Mouse (Mus musculus): ENCODE results near the gene Neo1. TPM values are rescaled to one million over a fixed set of nuclear protein-coding genes. Genes with fewer than 3 reads are reported as not detected.

Neo1 gene
- total and polyA plus RNA-seq, 2 experiments from 2014 or later, result 40.7 to 181 TPM

GRCm38 (mm10) chr9:58876946-58877625 is 159.2 kb downstream of the Neo1 start:
- H3K36me3 ChIP-seq (ENCODE audit: insufficient read depth, low read length), result peaks cover 32% of the 10 kb centered on the region
- H3K4me1 ChIP-seq (ENCODE audit: insufficient read depth, low read length), result no peaks in the 10 kb centered on the region
- ATAC-seq (ENCODE audit: low FRiP score) (no peak), DNase-seq (ENCODE audit: low spot score) (no peak)
- no peak overlapping the region for H3K9ac ChIP-seq (replicated peaks; ENCODE audit: low read length, poor library complexity, severe bottlenecking)
- no peak overlapping the region for H3K27ac ChIP-seq (ENCODE audit: low read depth, low read length)
- no peak overlapping the region for H3K4me3 ChIP-seq (ENCODE audit: low read depth, low read length)
- no peak overlapping the region for H3K4me2 ChIP-seq (ENCODE audit: low read depth, low read length, poor library complexity, severe bottlenecking)
- H3K27me3 ChIP-seq (ENCODE audit: insufficient read depth, low read length), result no peaks in the 10 kb centered on the region
- 98% methylated on average over 6 of the region's 6 CpGs for WGBS
- TF ChIP-seq CTCF (IDR thresholded peaks at IDR 0.05), result no peak
- no peaks in the 10 kb centered on the region for H3K9me3 ChIP-seq (ENCODE audit: low read length)

DNA sequence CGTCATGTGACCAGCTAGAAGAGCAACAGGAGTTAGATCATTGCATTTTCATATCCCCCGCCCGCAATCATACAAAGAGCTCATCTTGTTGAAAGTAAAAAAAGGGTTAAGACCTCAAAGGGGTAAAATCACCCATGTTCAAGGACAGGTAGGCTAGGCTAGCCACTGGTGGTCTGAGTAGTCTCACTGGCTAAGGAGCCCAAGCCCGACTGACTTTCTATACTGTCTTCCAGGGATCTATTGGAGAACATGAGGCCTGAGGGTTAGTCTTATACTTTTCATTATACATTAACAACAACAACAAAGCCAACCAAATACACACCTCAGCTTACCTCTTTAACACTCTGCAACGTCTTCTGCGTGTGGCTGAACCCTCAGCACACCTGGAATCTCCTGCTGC is 160.8 kb downstream of the Neo1 start:
- DNase-seq (ENCODE audit: low spot score), result no peak
- Histone ChIP-seq H3K36me3 (ENCODE audit: insufficient read depth, low read length) (peaks cover 24% of the 10 kb centered on the region), H3K27me3 (ENCODE audit: insufficient read depth, low read length) (no peaks in the 10 kb centered on the region), H3K4me3 (ENCODE audit: low read depth, low read length) (no peak overlapping the region), H3K9me3 (ENCODE audit: low read length) (no peaks in the 10 kb centered on the region), H3K9ac (replicated peaks; ENCODE audit: low read length, poor library complexity, severe bottlenecking) (no peak overlapping the region), H3K27ac (ENCODE audit: low read depth, low read length) (no peak overlapping the region), H3K4me1 (ENCODE audit: insufficient read depth, low read length) (no peaks in the 10 kb centered on the region), H3K4me2 (ENCODE audit: low read depth, low read length, poor library complexity, severe bottlenecking) (no peak overlapping the region)
- no peak for TF ChIP-seq CTCF (IDR thresholded peaks at IDR 0.05)
- ATAC-seq (ENCODE audit: low FRiP score), result no peak
- WGBS, result 91% methylated on average over 6 of the region's 6 CpGs

DNA sequence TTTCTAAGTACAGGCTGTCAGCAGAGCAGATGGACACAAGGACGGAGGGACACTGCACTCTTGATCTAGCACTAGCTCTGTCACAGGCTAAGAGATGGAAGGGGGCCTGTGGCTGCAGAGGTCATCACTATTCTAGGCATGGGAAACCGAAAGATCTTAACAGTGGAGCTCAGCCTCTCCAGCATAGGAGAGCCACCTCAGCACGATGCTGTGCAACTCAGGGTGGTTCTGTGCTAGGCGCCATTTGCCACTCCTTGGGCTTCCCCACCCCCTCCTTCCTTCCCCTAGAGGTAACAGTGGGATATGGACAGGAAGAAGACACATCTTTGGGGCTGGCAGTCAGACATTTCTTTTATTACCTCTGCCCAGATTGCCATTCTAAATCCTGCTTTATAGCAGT is 161.9 kb downstream of the Neo1 start:
- Histone ChIP-seq H3K27me3 (ENCODE audit: insufficient read depth, low read length) (no peaks in the 10 kb centered on the region), H3K4me1 (ENCODE audit: insufficient read depth, low read length) (no peaks in the 10 kb centered on the region), H3K9me3 (ENCODE audit: low read length) (no peaks in the 10 kb centered on the region), H3K9ac (replicated peaks; ENCODE audit: low read length, poor library complexity, severe bottlenecking) (no peak overlapping the region), H3K36me3 (ENCODE audit: insufficient read depth, low read length) (peaks cover 23% of the 10 kb centered on the region), H3K4me3 (ENCODE audit: low read depth, low read length) (no peak overlapping the region), H3K27ac (ENCODE audit: low read depth, low read length) (no peak overlapping the region), H3K4me2 (ENCODE audit: low read depth, low read length, poor library complexity, severe bottlenecking) (no peak overlapping the region)
- ATAC-seq (ENCODE audit: low FRiP score), result no peak
- 85% methylated on average over 4 of the region's 4 CpGs for WGBS
- no peak for DNase-seq (ENCODE audit: low spot score)
- TF ChIP-seq CTCF (IDR thresholded peaks at IDR 0.05), result no peak

DNA sequence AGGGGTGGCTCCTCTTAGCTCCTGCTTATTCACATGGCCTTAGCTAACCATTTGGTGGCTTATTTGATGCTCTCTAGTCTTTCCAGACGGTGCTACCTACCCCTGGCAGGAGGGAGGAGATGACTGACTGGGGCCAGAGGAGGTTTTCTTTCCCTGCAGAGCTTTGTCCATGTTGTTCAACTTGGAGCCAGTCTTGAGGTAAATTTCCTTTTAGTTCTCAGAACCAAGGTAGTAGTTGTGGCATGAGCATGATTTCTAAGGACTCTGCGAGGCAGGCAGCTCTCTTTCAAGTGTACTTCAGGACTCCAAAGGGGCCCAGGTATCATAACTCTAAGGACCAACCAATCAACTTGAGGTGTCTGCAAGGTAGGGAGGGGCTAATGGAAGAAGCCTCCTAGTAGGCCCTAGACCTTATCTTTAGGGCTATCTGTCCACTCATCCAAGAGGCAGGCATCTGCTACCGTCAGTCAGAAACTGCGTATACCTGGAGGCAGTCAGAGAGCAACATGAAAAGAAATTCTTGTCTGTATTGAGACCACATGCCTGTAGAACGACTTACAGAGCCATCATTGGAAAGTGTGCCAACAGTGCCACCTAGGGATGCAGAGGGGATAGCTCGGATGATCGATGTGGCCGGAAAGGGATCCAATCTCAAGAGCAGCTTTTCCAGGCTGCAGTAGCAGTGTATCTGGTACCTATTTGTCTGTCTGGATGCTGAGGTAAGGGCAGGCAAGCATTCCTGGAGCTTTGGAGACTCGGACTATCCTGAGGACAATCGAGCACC is 162.5 kb downstream of the Neo1 start:
- Histone ChIP-seq H3K27me3 (ENCODE audit: insufficient read depth, low read length) (no peaks in the 10 kb centered on the region), H3K4me1 (ENCODE audit: insufficient read depth, low read length) (no peaks in the 10 kb centered on the region), H3K9me3 (ENCODE audit: low read length) (no peaks in the 10 kb centered on the region), H3K27ac (ENCODE audit: low read depth, low read length) (no peak overlapping the region), H3K9ac (replicated peaks; ENCODE audit: low read length, poor library complexity, severe bottlenecking) (no peak overlapping the region), H3K4me3 (ENCODE audit: low read depth, low read length) (no peak overlapping the region), H3K36me3 (ENCODE audit: insufficient read depth, low read length) (peaks cover 20% of the 10 kb centered on the region), H3K4me2 (ENCODE audit: low read depth, low read length, poor library complexity, severe bottlenecking) (no peak overlapping the region)
- TF ChIP-seq CTCF (IDR thresholded peaks at IDR 0.05), result peak; percentile 94
- 0 out of 2 replicates have a peak, but pooled peaks have one; percentile 60 for ATAC-seq (ENCODE audit: low FRiP score)
- WGBS, result 38% methylated on average over 10 of the region's 10 CpGs
- DNase-seq (ENCODE audit: low spot score), result peak; percentile 88

GRCm38 (mm10) chr9:58871141-58871540 is 165.1 kb downstream of the Neo1 start:
- Histone ChIP-seq H3K4me3 (ENCODE audit: low read depth, low read length) (no peak overlapping the region), H3K9ac (replicated peaks; ENCODE audit: low read length, poor library complexity, severe bottlenecking) (no peak overlapping the region), H3K27me3 (ENCODE audit: insufficient read depth, low read length) (no peaks in the 10 kb centered on the region), H3K36me3 (ENCODE audit: insufficient read depth, low read length) (peaks cover 1% of the 10 kb centered on the region), H3K9me3 (ENCODE audit: low read length) (no peaks in the 10 kb centered on the region), H3K4me1 (ENCODE audit: insufficient read depth, low read length) (no peaks in the 10 kb centered on the region), H3K27ac (ENCODE audit: low read depth, low read length) (no peak overlapping the region), H3K4me2 (ENCODE audit: low read depth, low read length, poor library complexity, severe bottlenecking) (no peak overlapping the region)
- ATAC-seq (ENCODE audit: low FRiP score) (no peak), DNase-seq (ENCODE audit: low spot score) (no peak)
- TF ChIP-seq CTCF (IDR thresholded peaks at IDR 0.05), result no peak
- WGBS, result 77% methylated on average over 10 of the region's 10 CpGs

- H3K4me1 ChIP-seq (ENCODE audit: insufficient read depth, low read length), result peaks cover 7% of the 10 kb centered on the region; the same call in 1 of the 2 replicates
- no peak overlapping the region for H3K4me3 ChIP-seq (ENCODE audit: low read depth, low read length)
- peaks cover 12% of the 10 kb centered on the region for H3K36me3 ChIP-seq (ENCODE audit: insufficient read depth, low read length)
- ATAC-seq (ENCODE audit: low FRiP score) (peak; percentile 63), DNase-seq (ENCODE audit: low spot score) (peak; percentile 71)
- H3K27me3 ChIP-seq (ENCODE audit: insufficient read depth, low read length), result no peaks in the 10 kb centered on the region
- peak; percentile 57 for TF ChIP-seq CTCF (IDR thresholded peaks at IDR 0.05)
- no peaks in the 10 kb centered on the region for H3K9me3 ChIP-seq (ENCODE audit: low read length)
- H3K9ac ChIP-seq (replicated peaks; ENCODE audit: low read length, poor library complexity, severe bottlenecking), result no peak overlapping the region
- no peak overlapping the region for H3K4me2 ChIP-seq (ENCODE audit: low read depth, low read length, poor library complexity, severe bottlenecking)
- WGBS, result 25% methylated on average over 7 of the region's 7 CpGs
- peak overlapping the region; percentile 52 for H3K27ac ChIP-seq (ENCODE audit: low read depth, low read length)
Measured at GRCm38 (mm10) chr9:58863826-58864225, 172.4 kb downstream of the Neo1 start.
